Mouse (Mus musculus) ES-E14 (cell line): ENCODE measurements around the gene Gabarapl1. TPM values are rescaled to one million over a fixed set of nuclear protein-coding genes. Genes with fewer than 3 reads are reported as not detected.

Experiments used
- DNase-seq: peaks from one replicate; pipeline ENCODE4 v3.0.0-alpha.2; 2013; ENCODE audit warnings: low read depth, low spot score
- H3K27ac ChIP-seq: 2 replicates; pipeline ENCODE4 v1.5.1; 2012; ENCODE audit warnings: low read depth, mild to moderate bottlenecking, low read length, moderate library complexity, mixed read lengths; ENCODE audit not compliant: poor library complexity, insufficient read depth, severe bottlenecking
- H3K36me3 ChIP-seq: 2 replicates; pipeline ENCODE4 v1.6.1; 2012; ENCODE audit warnings: mild to moderate bottlenecking, low read length, moderate library complexity, mixed read lengths; ENCODE audit not compliant: control insufficient read depth, poor library complexity, insufficient read depth, severe bottlenecking
- H3K4me1 ChIP-seq, 2 experiments: fragments of 150-350 bp in 1 of 2; sonication (generic) in 1 of 2; 2 replicates each; pipeline ENCODE4 v1.6.1; 2012; ENCODE audit warnings: low read length in 2 of 2, mild to moderate bottlenecking in 1 of 2, mixed read lengths in 1 of 2; ENCODE audit not compliant: control insufficient read depth in 2 of 2, insufficient read depth in 2 of 2, poor library complexity in 1 of 2
- H3K4me3 ChIP-seq, 2 experiments: fragments of 150-350 bp in 1 of 2; sonication (generic) in 1 of 2; 2 replicates each; pipeline ENCODE4 v1.5.1; 2012; ENCODE audit warnings: low read length in 2 of 2, low read depth in 1 of 2, mild to moderate bottlenecking in 1 of 2, mixed read lengths in 1 of 2; ENCODE audit not compliant: insufficient read depth in 1 of 2, poor library complexity in 1 of 2, severe bottlenecking in 1 of 2
- H3K9ac ChIP-seq: 2 replicates; pipeline ENCODE4 v1.6.1; 2012; ENCODE audit warnings: low read depth, mild to moderate bottlenecking, low read length, mixed read lengths; ENCODE audit not compliant: poor library complexity, insufficient read depth, severe bottlenecking
- H3K9me3 ChIP-seq: fragments of 150-350 bp; sonication (generic); 2 replicates; pipeline ENCODE4 v1.6.1; 2012; ENCODE audit warnings: low read depth, mild to moderate bottlenecking, low read length; ENCODE audit not compliant: control insufficient read depth, insufficient read depth
- CHD2 ChIP-seq: IDR thresholded peaks from 2 replicates; pipeline ENCODE4 v1.6.1; 2014; ENCODE audit warnings: mild to moderate bottlenecking, low read depth, low read length, inconsistent platforms
- HCFC1 ChIP-seq: IDR thresholded peaks from 2 replicates; pipeline ENCODE4 v1.6.1; 2012; ENCODE audit warnings: low read length, inconsistent platforms, borderline replicate concordance; ENCODE audit not compliant: insufficient read depth
- MAFK ChIP-seq: IDR thresholded peaks from 2 replicates; pipeline ENCODE4 v1.6.1; 2014; ENCODE audit warnings: mild to moderate bottlenecking, low read depth, low read length, inconsistent platforms; ENCODE audit not compliant: insufficient read depth
- ZC3H11A ChIP-seq: IDR thresholded peaks from 2 replicates; pipeline ENCODE4 v1.6.1; 2012; ENCODE audit warnings: low read depth, mild to moderate bottlenecking, inconsistent platforms, low read length, borderline replicate concordance
- ZNF384 ChIP-seq: IDR thresholded peaks from 2 replicates; pipeline ENCODE4 v1.6.1; 2012; ENCODE audit warnings: low read depth, low read length, inconsistent platforms
- in situ Hi-C, 2 experiments: fragments of 600-800 bp; cut with MboI; formaldehyde crosslinking; loops; one replicate each; pipeline ENCODE4 v1.15.1; 2025; ENCODE audit warnings: low sequenced_read_pairs in 2 of 2, inconsistent platforms in 1 of 2; ENCODE audit not compliant: unreplicated experiment in 2 of 2
- total RNA-seq: library from RNA; depleted of rRNA; stranded (reverse); fragments of 300-350 nt; gene quantifications from 2 replicates; pipeline ENCODE4 v1.2.3, GENCODE M21; 2012; rRNA removed

Gene Gabarapl1
- total RNA-seq, 1 experiment = 25.6 TPM

GRCm38 (mm10) chr6:129581274-129581673 lies 48.3 kb downstream of the Gabarapl1 start:
- DNase-seq = no peak
- H3K27ac ChIP-seq = no peak overlapping the region
- H3K9me3 ChIP-seq = no peaks in the 10 kb centered on the region
- H3K4me1 ChIP-seq = no peaks in the 10 kb centered on the region
- TF ChIP-seq ZNF384 (no peak), MAFK (no peak), HCFC1 (no peak), CHD2 (no peak), ZC3H11A (no peak)
- no peaks in the 10 kb centered on the region for H3K36me3 ChIP-seq
- no peak overlapping the region for H3K4me3 ChIP-seq
- H3K9ac ChIP-seq = no peak overlapping the region
- in situ Hi-C loops = no loop called here

- DNase-seq = no peak
- no peaks in the 10 kb centered on the region for H3K4me1 ChIP-seq
- H3K4me3 ChIP-seq = no peak overlapping the region
- H3K9ac ChIP-seq = no peak overlapping the region
- H3K9me3 ChIP-seq = no peaks in the 10 kb centered on the region
- no peak overlapping the region for H3K27ac ChIP-seq
- H3K36me3 ChIP-seq = no peaks in the 10 kb centered on the region
- no peak for TF ChIP-seq CHD2
- TF ChIP-seq ZNF384 = no peak
- TF ChIP-seq HCFC1 = no peak
- TF ChIP-seq ZC3H11A = no peak
- no peak for TF ChIP-seq MAFK
- in situ Hi-C loops = no loop called here
Observed at GRCm38 (mm10) chr6:129581896-129582295, 48.9 kb downstream of the Gabarapl1 start.

DNA sequence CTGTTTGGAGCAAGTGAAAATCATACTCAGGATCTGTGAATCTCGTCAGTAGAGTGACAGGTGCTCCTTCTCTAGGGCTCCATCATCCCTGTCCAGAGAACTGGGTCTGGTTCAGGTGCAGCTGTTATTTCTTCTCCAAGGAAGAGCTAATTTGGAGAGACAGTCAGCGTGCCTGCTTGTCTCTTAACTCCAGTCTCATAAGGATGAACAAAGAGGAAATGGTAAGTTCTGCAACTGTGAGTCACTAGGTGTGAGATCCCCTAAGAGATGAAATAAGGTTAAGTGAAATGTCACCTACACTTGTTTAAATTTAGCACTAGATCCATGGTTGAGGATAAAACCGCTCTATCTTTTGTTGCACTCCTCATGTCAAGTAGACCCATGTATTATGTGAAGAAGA lies 50.1 kb downstream of the Gabarapl1 start:
- no peak overlapping the region for H3K9ac ChIP-seq
- no peak for DNase-seq
- no peaks in the 10 kb centered on the region for H3K36me3 ChIP-seq
- no peak overlapping the region for H3K4me3 ChIP-seq
- TF ChIP-seq CHD2 (no peak), MAFK (no peak), HCFC1 (no peak), ZC3H11A (no peak), ZNF384 (no peak)
- H3K27ac ChIP-seq = no peak overlapping the region
- H3K9me3 ChIP-seq = no peaks in the 10 kb centered on the region
- in situ Hi-C loops = no loop called here
- no peaks in the 10 kb centered on the region for H3K4me1 ChIP-seq

DNA sequence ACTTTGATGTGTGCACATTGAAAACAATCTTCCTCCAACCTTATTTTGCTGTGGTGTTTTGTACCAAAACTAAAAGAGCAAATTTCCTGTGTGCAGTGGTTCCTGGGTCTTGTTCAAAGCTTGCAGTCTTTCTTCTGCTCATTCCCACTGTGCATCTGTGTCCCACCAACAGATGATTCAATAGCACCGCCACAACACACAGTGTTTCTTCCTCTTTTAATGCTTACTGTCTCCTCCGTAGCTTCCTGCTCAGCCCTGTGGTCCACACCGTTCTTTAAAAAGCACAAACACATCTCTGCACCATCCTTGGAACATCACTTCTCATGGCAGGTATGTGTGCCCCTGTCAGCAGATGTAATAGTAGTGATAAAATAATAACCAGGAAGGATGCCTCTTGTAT lies 58.5 kb downstream of the Gabarapl1 start, which contains the start of gene Klrd1:
Klrd1 (plus strand) TSS at position 275 of the 400 bp plus-strand sequence.
- Histone ChIP-seq H3K36me3 (no peaks in the 10 kb centered on the region), H3K27ac (no peak within 1 kb of the TSS), H3K4me3 (no peak within 1 kb of the TSS), H3K4me1 (no peaks in the 10 kb centered on the region), H3K9me3 (no peaks in the 10 kb centered on the region), H3K9ac (no peak within 1 kb of the TSS)
- in situ Hi-C loops = no loop called here
- no peak for TF ChIP-seq HCFC1
- no peak for TF ChIP-seq ZNF384
- TF ChIP-seq ZC3H11A = no peak
- no peak for TF ChIP-seq MAFK
- TF ChIP-seq CHD2 = no peak
- DNase-seq = no peak

Other genes starting within 250 kb of the Gabarapl1 start
- not detected in 2 replicates for gene 4922502D21Rik, start 201.4 kb upstream of the Gabarapl1 start, total RNA-seq
- not detected in 2 replicates for gene Clec12a, start 190.5 kb upstream of the Gabarapl1 start, total RNA-seq
- not detected in 2 replicates for gene Clec12b, start 147.3 kb upstream of the Gabarapl1 start, total RNA-seq
- gene Clec1b, start 135.9 kb upstream of the Gabarapl1 start, total RNA-seq = not detected in 2 replicates
- not detected in 2 replicates for gene Clec9a, start 124.3 kb upstream of the Gabarapl1 start, total RNA-seq
- gene Clec1a, start 81.2 kb upstream of the Gabarapl1 start, total RNA-seq = not detected in 2 replicates
- 0.45 TPM in 1 of 2 replicates, not detected in the other for gene Olr1, start 26.0 kb upstream of the Gabarapl1 start, total RNA-seq
- gene Tmem52b, start 20.6 kb upstream of the Gabarapl1 start, total RNA-seq = not detected in 2 replicates
- gene Klre1, start 44.7 kb downstream of the Gabarapl1 start, total RNA-seq = not detected in 2 replicates
- not detected in 2 replicates for gene Klrd1, start 58.6 kb downstream of the Gabarapl1 start, total RNA-seq
- not detected in 2 replicates for gene Klrk1, start 90.7 kb downstream of the Gabarapl1 start, total RNA-seq
- gene Klrc3, start 110.2 kb downstream of the Gabarapl1 start, total RNA-seq = not detected in 2 replicates
- gene Klrc2, start 127.5 kb downstream of the Gabarapl1 start, total RNA-seq = not detected in 2 replicates
- gene Klrc1, start 145.8 kb downstream of the Gabarapl1 start, total RNA-seq = not detected in 2 replicates
- gene Klri1, start 184.0 kb downstream of the Gabarapl1 start, total RNA-seq = not detected in 2 replicates
- not detected in 2 replicates for gene Klri2, start 207.3 kb downstream of the Gabarapl1 start, total RNA-seq